Mouse (Mus musculus): ENCODE data around the gene Thg1l. TPM values are rescaled to one million over a fixed set of nuclear protein-coding genes. Genes with fewer than 3 reads are reported as not detected.

The Thg1l gene
- polyA plus RNA-seq, 1 experiment from 2014 or later, result 5.6 TPM

GRCm38 (mm10) chr11:45946796-45947195 is 8.5 kb downstream of the Thg1l start:
- no peak overlapping the region for H3K4me2 ChIP-seq (replicated peaks; ENCODE audit: low read depth)
- peaks cover 15% of the 10 kb centered on the region; the same call in 1 of the 2 replicates for H3K36me3 ChIP-seq (ENCODE audit: control insufficient read depth, insufficient read depth)
- no peaks in the 10 kb centered on the region for H3K27me3 ChIP-seq (replicated peaks; ENCODE audit: control insufficient read depth, insufficient read depth, low read length)
- 78% methylated on average over 4 of the region's 4 CpGs for whole genome bisulfite sequencing
- H3K4me3 ChIP-seq (ENCODE audit: low read depth, low read length), result no peak overlapping the region
- H3K4me1 ChIP-seq (replicated peaks; ENCODE audit: control insufficient read depth, insufficient read depth, low read length), result no peaks in the 10 kb centered on the region
- H3K9ac ChIP-seq (ENCODE audit: low read depth, low read length), result no peak overlapping the region
- ATAC-seq, result no peak
- no peak for TF ChIP-seq CTCF (IDR thresholded peaks at IDR 0.05; ENCODE audit: low read depth)
- no peaks in the 10 kb centered on the region for H3K9me3 ChIP-seq (ENCODE audit: control insufficient read depth)
- H3K27ac ChIP-seq (ENCODE audit: low read depth, low read length), result no peak overlapping the region

- Histone ChIP-seq H3K27me3 (replicated peaks; ENCODE audit: control insufficient read depth, insufficient read depth, low read length) (no peaks in the 10 kb centered on the region), H3K36me3 (ENCODE audit: control insufficient read depth, insufficient read depth) (peaks cover 3% of the 10 kb centered on the region; the same call in 1 of the 2 replicates), H3K4me2 (replicated peaks; ENCODE audit: low read depth) (peak within 1 kb of the TSS; percentile 96), H3K9me3 (ENCODE audit: control insufficient read depth) (no peaks in the 10 kb centered on the region), H3K4me3 (ENCODE audit: low read depth, low read length) (peak within 1 kb of the TSS; percentile 87), H3K9ac (ENCODE audit: low read depth, low read length) (peak within 1 kb of the TSS; percentile 79), H3K27ac (ENCODE audit: low read depth, low read length) (no peak within 1 kb of the TSS), H3K4me1 (replicated peaks; ENCODE audit: control insufficient read depth, insufficient read depth, low read length) (no peaks in the 10 kb centered on the region; the same call in 1 of the 2 replicates)
- ATAC-seq, result peak; percentile 91
- under 1% methylated on average over 55 of the region's 55 CpGs for WGBS
- TF ChIP-seq CTCF (IDR thresholded peaks at IDR 0.05; ENCODE audit: low read depth), result peak; percentile 100
Measured at GRCm38 (mm10) chr11:45944643-45945156, 10.6 kb downstream of the Thg1l start, which contains the start of gene Lsm11. Gene Lsm11 (minus strand): TSS chr11:45944935.

GRCm38 (mm10) chr11:45943891-45944642 is 11.2 kb downstream of the Thg1l start:
- Histone ChIP-seq H3K9ac (ENCODE audit: low read depth, low read length) (peak overlapping the region; percentile 79), H3K4me3 (ENCODE audit: low read depth, low read length) (peak overlapping the region; percentile 87), H3K9me3 (ENCODE audit: control insufficient read depth) (no peaks in the 10 kb centered on the region), H3K4me1 (replicated peaks; ENCODE audit: control insufficient read depth, insufficient read depth, low read length) (no peaks in the 10 kb centered on the region; the same call in 1 of the 2 replicates), H3K27me3 (replicated peaks; ENCODE audit: control insufficient read depth, insufficient read depth, low read length) (no peaks in the 10 kb centered on the region), H3K36me3 (ENCODE audit: control insufficient read depth, insufficient read depth) (no peaks in the 10 kb centered on the region), H3K27ac (ENCODE audit: low read depth, low read length) (no peak overlapping the region), H3K4me2 (replicated peaks; ENCODE audit: low read depth) (peak overlapping the region; percentile 96)
- TF ChIP-seq CTCF (IDR thresholded peaks at IDR 0.05; ENCODE audit: low read depth), result no peak
- WGBS, result under 1% methylated on average over 49 of the region's 49 CpGs
- no peak; the same call in none of the 2 replicates for ATAC-seq

GRCm38 (mm10) chr11:45943108-45943705 is 12.1 kb downstream of the Thg1l start:
- no peaks in the 10 kb centered on the region for H3K27me3 ChIP-seq (replicated peaks; ENCODE audit: control insufficient read depth, insufficient read depth, low read length)
- peak overlapping the region; percentile 96 for H3K4me2 ChIP-seq (replicated peaks; ENCODE audit: low read depth)
- peak overlapping the region; percentile 87; the same call in 1 of the 2 replicates for H3K4me3 ChIP-seq (ENCODE audit: low read depth, low read length)
- H3K9me3 ChIP-seq (ENCODE audit: control insufficient read depth), result no peaks in the 10 kb centered on the region
- no peaks in the 10 kb centered on the region; the same call in 1 of the 2 replicates for H3K4me1 ChIP-seq (replicated peaks; ENCODE audit: control insufficient read depth, insufficient read depth, low read length)
- no peak overlapping the region for H3K27ac ChIP-seq (ENCODE audit: low read depth, low read length)
- ATAC-seq, result no peak
- TF ChIP-seq CTCF (IDR thresholded peaks at IDR 0.05; ENCODE audit: low read depth), result no peak
- H3K36me3 ChIP-seq (ENCODE audit: control insufficient read depth, insufficient read depth), result no peaks in the 10 kb centered on the region
- no peak overlapping the region for H3K9ac ChIP-seq (ENCODE audit: low read depth, low read length)
- WGBS, result 54% methylated on average over 7 of the region's 7 CpGs

- H3K27ac ChIP-seq (ENCODE audit: low read depth, low read length), result no peak overlapping the region
- 93% methylated on average over 7 of the region's 7 CpGs for WGBS
- ATAC-seq, result no peak
- no peak overlapping the region for H3K4me3 ChIP-seq (ENCODE audit: low read depth, low read length)
- H3K9ac ChIP-seq (ENCODE audit: low read depth, low read length), result no peak overlapping the region
- H3K4me1 ChIP-seq (replicated peaks; ENCODE audit: control insufficient read depth, insufficient read depth, low read length), result no peaks in the 10 kb centered on the region; the same call in 1 of the 2 replicates
- peaks cover under 1% of the 10 kb centered on the region; the same call in 1 of the 2 replicates for H3K36me3 ChIP-seq (ENCODE audit: control insufficient read depth, insufficient read depth)
- no peak for TF ChIP-seq CTCF (IDR thresholded peaks at IDR 0.05; ENCODE audit: low read depth)
- no peaks in the 10 kb centered on the region for H3K9me3 ChIP-seq (ENCODE audit: control insufficient read depth)
- H3K4me2 ChIP-seq (replicated peaks; ENCODE audit: low read depth), result no peak overlapping the region
- H3K27me3 ChIP-seq (replicated peaks; ENCODE audit: control insufficient read depth, insufficient read depth, low read length), result no peaks in the 10 kb centered on the region
Measured at GRCm38 (mm10) chr11:45942281-45942680, 13.0 kb downstream of the Thg1l start.

- H3K9ac ChIP-seq (ENCODE audit: low read depth, low read length), result no peak overlapping the region
- no peaks in the 10 kb centered on the region; the same call in 1 of the 2 replicates for H3K4me1 ChIP-seq (replicated peaks; ENCODE audit: control insufficient read depth, insufficient read depth, low read length)
- no peak overlapping the region for H3K4me2 ChIP-seq (replicated peaks; ENCODE audit: low read depth)
- no peak overlapping the region for H3K27ac ChIP-seq (ENCODE audit: low read depth, low read length)
- H3K4me3 ChIP-seq (ENCODE audit: low read depth, low read length), result no peak overlapping the region
- WGBS, result 95% methylated on average over 8 of the region's 8 CpGs
- H3K36me3 ChIP-seq (ENCODE audit: control insufficient read depth, insufficient read depth), result peaks cover 20% of the 10 kb centered on the region; the same call in 1 of the 2 replicates
- H3K9me3 ChIP-seq (ENCODE audit: control insufficient read depth), result no peaks in the 10 kb centered on the region
- ATAC-seq, result no peak
- no peaks in the 10 kb centered on the region for H3K27me3 ChIP-seq (replicated peaks; ENCODE audit: control insufficient read depth, insufficient read depth, low read length)
- no peak for TF ChIP-seq CTCF (IDR thresholded peaks at IDR 0.05; ENCODE audit: low read depth)
Measured at GRCm38 (mm10) chr11:45938917-45939316, 16.4 kb downstream of the Thg1l start.
